9 mouse cellular contexts compared by ENCODE assay signal in the genomic region with DNA sequence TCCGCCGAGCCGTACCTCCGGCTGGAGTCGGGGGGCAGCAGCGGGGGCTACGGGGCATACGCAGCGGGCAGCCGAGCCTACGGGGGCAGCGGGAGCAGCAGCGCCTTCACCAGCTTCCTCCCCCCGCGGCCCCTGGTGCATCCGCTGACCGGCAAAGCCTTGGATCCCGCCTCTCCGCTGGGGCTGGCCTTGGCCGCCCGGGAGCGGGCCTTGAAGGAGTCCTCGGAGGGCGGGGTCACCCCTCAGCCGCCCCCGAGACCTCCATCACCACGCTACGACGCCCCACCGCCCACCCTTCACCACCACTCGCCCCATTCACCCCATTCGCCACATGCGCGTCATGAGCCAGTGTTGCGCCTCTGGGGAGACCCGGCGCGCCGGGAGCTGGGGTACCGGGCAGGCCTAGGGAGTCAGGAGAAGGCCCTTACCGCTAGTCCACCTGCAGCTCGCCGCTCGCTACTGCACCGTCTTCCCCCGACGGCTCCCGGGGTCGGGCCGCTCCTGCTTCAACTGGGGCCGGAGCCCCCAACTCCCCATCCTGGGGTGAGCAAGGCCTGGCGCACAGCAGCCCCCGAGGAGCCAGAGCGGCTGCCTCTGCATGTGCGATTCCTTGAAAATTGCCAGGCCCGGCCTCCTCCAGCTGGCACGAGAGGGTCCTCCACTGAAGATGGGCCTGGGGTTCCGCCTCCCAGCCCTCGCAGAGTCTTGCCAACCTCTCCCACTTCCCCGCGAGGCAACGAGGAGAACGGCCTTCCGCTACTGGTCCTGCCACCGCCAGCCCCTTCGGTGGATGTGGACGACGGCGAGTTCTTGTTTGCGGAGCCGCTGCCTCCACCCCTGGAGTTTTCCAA. TPM values are rescaled to one million over a fixed set of nuclear protein-coding genes. Genes with fewer than 3 reads are reported as not detected.
DNase-seq lines count a peak whose midpoint lies in the region; ATAC-seq lines count a peak whose summit lies in the region.
"Had no signal": no experiment of that assay in that cellular context is flagged by ENCODE, and none has a peak within 500 bp of the region (broad histone marks: within the 10 kb centered on the region; RNA-seq: fewer than 3 reads in every experiment).

No protein-coding gene starts in this region.

- no peak for DNase-seq in heart, adult 8-10 months (ENCODE audit: low spot score)
- peak; percentile 48 for DNase-seq in right cerebral cortex, postnatal 4 days
- no peak for DNase-seq in right cerebral cortex, postnatal 14 days
- no peak for DNase-seq in intestine, embryonic 14.5 days (ENCODE audit: low spot score)
- peak; percentile 31 for DNase-seq in retina, postnatal 1 day
- DNase-seq in spleen, postnatal 14 days (ENCODE audit: low spot score in 2 of 2): no peak
- DNase-seq in thymus, postnatal 10 days (ENCODE audit: low spot score in 2 of 2): no peak

- 2% methylated on average over 65 of the region's 71 CpGs for WGBS in heart, embryonic 11.5 days (ENCODE audit: insufficient replicate concordance)
- 2% methylated on average over 61 of the region's 71 CpGs for WGBS in intestine, embryonic 14.5 days

- H3K4me1 ChIP-seq in heart, embryonic 11.5 days (ENCODE audit: control insufficient read depth, insufficient read depth, low read length): peaks cover 24% of the 10 kb centered on the region
- peaks cover 35% of the 10 kb centered on the region for H3K4me1 ChIP-seq in intestine, embryonic 14.5 days (replicated peaks; ENCODE audit: control insufficient read depth, insufficient read depth, low read length)

- no peaks in the 10 kb centered on the region for H3K9me3 ChIP-seq in heart, embryonic 11.5 days (replicated peaks; ENCODE audit: control insufficient read depth, low read length)
- no peaks in the 10 kb centered on the region for H3K9me3 ChIP-seq in intestine, embryonic 14.5 days (ENCODE audit: control insufficient read depth, low read length)
- H3K9me3 ChIP-seq: megakaryocyte, embryonic 14.5 days had no signal

- H3K9ac ChIP-seq in heart, embryonic 11.5 days (ENCODE audit: low read depth, low read length): no peak overlapping the region
- H3K9ac ChIP-seq in intestine, embryonic 14.5 days (ENCODE audit: low read length): no peak overlapping the region

- H3K27ac ChIP-seq in heart, embryonic 11.5 days (ENCODE audit: low read depth, low read length): no peak overlapping the region
- no peak overlapping the region for H3K27ac ChIP-seq in intestine, embryonic 14.5 days (ENCODE audit: low read depth)

- H3K36me3 ChIP-seq in heart, embryonic 11.5 days (ENCODE audit: control insufficient read depth, insufficient read depth, low read length): no peaks in the 10 kb centered on the region
- H3K36me3 ChIP-seq in intestine, embryonic 14.5 days (ENCODE audit: control insufficient read depth, insufficient read depth, low read length): no peaks in the 10 kb centered on the region

- ATAC-seq in heart, embryonic 11.5 days (replicated peaks; ENCODE audit: insufficient number of reproducible peaks, low FRiP score, low TSS enrichment): no peak
- ATAC-seq in intestine, embryonic 14.5 days (replicated peaks; ENCODE audit: low FRiP score, low TSS enrichment, low read depth): no peak

- peaks cover 86% of the 10 kb centered on the region for H3K27me3 ChIP-seq in heart, embryonic 11.5 days (ENCODE audit: control insufficient read depth, insufficient read depth, low read length)
- peaks cover 80% of the 10 kb centered on the region for H3K27me3 ChIP-seq in intestine, embryonic 14.5 days (replicated peaks; ENCODE audit: control insufficient read depth, insufficient read depth, low read length)

- peak overlapping the region; percentile 53 for H3K4me2 ChIP-seq in heart, embryonic 11.5 days
- peak overlapping the region; percentile 26 for H3K4me2 ChIP-seq in intestine, embryonic 14.5 days (ENCODE audit: low read length)

- peak overlapping the region; percentile 22 for H3K4me3 ChIP-seq in heart, embryonic 11.5 days (ENCODE audit: low read depth, low read length)
- peak overlapping the region; percentile 18; the same call in 1 of the 2 replicates for H3K4me3 ChIP-seq in intestine, embryonic 14.5 days (ENCODE audit: low read depth, low read length)
- H3K4me3 ChIP-seq: megakaryocyte, embryonic 14.5 days had no signal

RNA-seq across cellular contexts. Expression of gene Syt3, which starts 30.9 kb away (rescaled TPM):
- 0.32 and 0.59 TPM in 2 replicates for polyA plus RNA-seq in heart, embryonic 11.5 days (2014; fragmentation: Nextera tagmentation; extraction: Ambion mirVana)
- total RNA-seq in heart, adult 8-10 months (2022): 1 to 10 TPM; 2.4 to 3.7 (median 3.1) TPM
- polyA plus RNA-seq in intestine, embryonic 14.5 days (2014; fragmentation: Nextera tagmentation; extraction: Ambion mirVana): 1.6 and 1.7 TPM in 2 replicates

RNA-seq across cellular contexts. Expression of gene 1700008O03Rik, which starts 32.6 kb away (rescaled TPM):
- 0.65 and 1.0 TPM in 2 replicates for polyA plus RNA-seq in heart, embryonic 11.5 days (2014; fragmentation: Nextera tagmentation; extraction: Ambion mirVana)
- total RNA-seq in heart, adult 8-10 months (2022): under 1 TPM in 1 of 4 experiments, not detected in 3; 0.46 TPM
- polyA plus RNA-seq in intestine, embryonic 14.5 days (2014; fragmentation: Nextera tagmentation; extraction: Ambion mirVana): 1.5 and 1.6 TPM in 2 replicates

RNA-seq across cellular contexts. Expression of gene Shank1, which starts 42.9 kb away (rescaled TPM):
- polyA plus RNA-seq in heart, embryonic 11.5 days (2014; fragmentation: Nextera tagmentation; extraction: Ambion mirVana): 1.1 and 1.3 TPM in 2 replicates
- 1 to 10 TPM; 1.8 to 4.7 (median 3.3) TPM for total RNA-seq in heart, adult 8-10 months (2022)
- polyA plus RNA-seq in intestine, embryonic 14.5 days (2014; fragmentation: Nextera tagmentation; extraction: Ambion mirVana): 3.0 and 3.3 TPM in 2 replicates

RNA-seq across cellular contexts. Expression of gene Clec11a, which starts 46.3 kb away (rescaled TPM):
- polyA plus RNA-seq in heart, embryonic 11.5 days (2014; fragmentation: Nextera tagmentation; extraction: Ambion mirVana): 0.65 and 0.84 TPM in 2 replicates
- 1 to 10 TPM in 1 of 4 experiments, under 1 TPM in 3; 0.41 to 1.2 (median 0.67) TPM for total RNA-seq in heart, adult 8-10 months (2022)
- 5.4 and 6.3 TPM in 2 replicates for polyA plus RNA-seq in intestine, embryonic 14.5 days (2014; fragmentation: Nextera tagmentation; extraction: Ambion mirVana)

Comparison
In these comparisons a context has a peak if more than half of its experiments do, and no peak if none do; other contexts are left out.
1. DNase-seq: peak in right cerebral cortex, postnatal 4 days (single experiment) and retina, postnatal 1 day (single experiment); none in heart, adult 8-10 months (single experiment), right cerebral cortex, postnatal 14 days (single experiment), intestine, embryonic 14.5 days (single experiment), spleen, postnatal 14 days (0 of 2) and thymus, postnatal 10 days (0 of 2).